Comparison of ENCODE assay signal across 20 mouse cellular contexts in the genomic region with DNA sequence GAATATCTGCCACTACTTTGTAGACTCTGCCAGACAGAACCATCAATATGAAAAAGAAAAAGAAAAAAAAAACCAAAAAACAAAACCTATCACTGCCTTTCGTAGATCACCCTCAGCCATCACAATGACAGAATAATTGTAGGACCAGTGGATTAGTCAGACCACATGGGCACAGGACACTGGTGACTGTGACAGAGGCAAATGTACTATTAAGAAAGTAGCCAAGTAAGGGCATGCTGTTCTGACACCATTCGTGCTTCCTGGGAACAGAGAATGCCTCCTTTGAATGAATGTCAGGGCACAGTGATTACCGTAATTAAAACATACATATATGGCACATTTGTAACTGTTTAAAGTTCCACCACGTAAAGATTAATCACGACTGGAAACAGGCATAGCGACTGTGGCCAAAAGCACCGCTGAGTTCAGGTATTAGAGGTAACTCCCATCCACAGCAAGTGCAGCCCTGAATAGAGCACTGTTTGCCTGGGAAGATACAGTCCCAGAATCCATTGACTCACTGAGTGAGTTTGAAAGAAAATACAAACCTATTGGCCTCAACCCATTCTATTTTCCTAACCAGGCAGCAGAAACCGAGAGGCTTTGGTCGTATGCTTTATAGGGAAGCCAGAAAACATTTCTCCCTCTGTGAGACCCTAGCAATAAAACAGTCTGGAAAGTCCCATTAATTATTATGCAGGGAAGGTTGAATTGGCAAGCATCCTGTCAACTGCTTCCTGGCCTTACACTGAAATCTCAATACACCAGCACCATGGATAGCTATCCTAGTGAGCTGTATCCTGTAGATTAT.
DNase-seq lines count a peak whose midpoint lies in the region; ATAC-seq and TF ChIP-seq lines count a peak whose summit lies in the region.
"Had no signal": no experiment of that assay in that cellular context is flagged by ENCODE, and none has a peak within 500 bp of the region (broad histone marks: within the 10 kb centered on the region; RNA-seq: fewer than 3 reads in every experiment).

No protein-coding gene starts in this region.

- H3K27ac ChIP-seq in hindbrain, embryonic 16.5 days (ENCODE audit: low read depth, low read length), result no peak overlapping the region
- H3K27ac ChIP-seq in hindbrain, embryonic 10.5 days, result no peak overlapping the region
- no peak overlapping the region for H3K27ac ChIP-seq in lung, embryonic 14.5 days (ENCODE audit: low read depth)
- H3K27ac ChIP-seq in lung, postnatal 0 days (ENCODE audit: low read length), result no peak overlapping the region
- H3K27ac ChIP-seq in forebrain, postnatal 0 days (ENCODE audit: low read depth, low read length), result no peak overlapping the region
- H3K27ac ChIP-seq: heart, adult 2 months; layer of hippocampus, adult 2 months; left cerebral cortex, adult 2 months; macrophage had no signal

- no peak for TF ChIP-seq EP300 in lung, postnatal 0 days (IDR thresholded peaks at IDR 0.05)

- WGBS in hindbrain, embryonic 16.5 days, result 59% methylated on average over 9 of the region's 9 CpGs
- 82% methylated on average over 9 of the region's 9 CpGs for whole genome bisulfite sequencing in hindbrain, embryonic 10.5 days
- 73% methylated on average over 9 of the region's 9 CpGs for WGBS in lung, embryonic 14.5 days
- 69% methylated on average over 9 of the region's 9 CpGs for WGBS in lung, postnatal 0 days
- 28% methylated on average over 9 of the region's 9 CpGs for WGBS in forebrain, postnatal 0 days

- ATAC-seq in hindbrain, embryonic 16.5 days, result peak; percentile 84
- ATAC-seq in lung, embryonic 14.5 days (ENCODE audit: insufficient read depth), result no peak
- no peak for ATAC-seq in lung, postnatal 0 days
- ATAC-seq in forebrain, postnatal 0 days, result peak; percentile 36
- no peak for ATAC-seq in frontal cortex, adult (ENCODE audit: low TSS enrichment)
- ATAC-seq: CD4-positive, CD25-positive, alpha-beta regulatory T cell, adult 4 months had no signal

- no peaks in the 10 kb centered on the region for H3K36me3 ChIP-seq in hindbrain, embryonic 16.5 days (ENCODE audit: control insufficient read depth, insufficient read depth, low read length)
- no peaks in the 10 kb centered on the region for H3K36me3 ChIP-seq in hindbrain, embryonic 10.5 days
- H3K36me3 ChIP-seq in lung, embryonic 14.5 days (ENCODE audit: insufficient read depth), result no peaks in the 10 kb centered on the region
- no peaks in the 10 kb centered on the region for H3K36me3 ChIP-seq in lung, postnatal 0 days (ENCODE audit: insufficient read depth, low read length)
- no peaks in the 10 kb centered on the region for H3K36me3 ChIP-seq in forebrain, postnatal 0 days (ENCODE audit: insufficient read depth)

- TF ChIP-seq CTCF in lung, embryonic 14.5 days (IDR thresholded peaks at IDR 0.05; ENCODE audit: low read depth), result no peak
- no peak for TF ChIP-seq CTCF in lung, postnatal 0 days (IDR thresholded peaks at IDR 0.05)
- TF ChIP-seq CTCF in forebrain, postnatal 0 days (IDR thresholded peaks at IDR 0.05; ENCODE audit: low read depth), result no peak

- H3K9me3 ChIP-seq in hindbrain, embryonic 16.5 days (ENCODE audit: control insufficient read depth, low read length), result no peaks in the 10 kb centered on the region
- no peaks in the 10 kb centered on the region for H3K9me3 ChIP-seq in hindbrain, embryonic 10.5 days
- H3K9me3 ChIP-seq in lung, embryonic 14.5 days (ENCODE audit: low read depth, low read length), result no peaks in the 10 kb centered on the region
- H3K9me3 ChIP-seq in lung, postnatal 0 days (ENCODE audit: low read length), result no peaks in the 10 kb centered on the region
- no peaks in the 10 kb centered on the region for H3K9me3 ChIP-seq in forebrain, postnatal 0 days (ENCODE audit: low read length)

- H3K4me1 ChIP-seq in hindbrain, embryonic 16.5 days (ENCODE audit: control insufficient read depth, insufficient read depth, low read depth, low read length), result no peaks in the 10 kb centered on the region
- no peaks in the 10 kb centered on the region for H3K4me1 ChIP-seq in hindbrain, embryonic 10.5 days (replicated peaks)
- no peaks in the 10 kb centered on the region for H3K4me1 ChIP-seq in lung, embryonic 14.5 days (ENCODE audit: insufficient read depth)
- no peaks in the 10 kb centered on the region for H3K4me1 ChIP-seq in lung, postnatal 0 days (ENCODE audit: insufficient read depth, low read depth, low read length)
- H3K4me1 ChIP-seq in forebrain, postnatal 0 days (ENCODE audit: insufficient read depth), result no peaks in the 10 kb centered on the region

- no peaks in the 10 kb centered on the region for H3K27me3 ChIP-seq in hindbrain, embryonic 16.5 days (replicated peaks; ENCODE audit: control insufficient read depth, insufficient read depth, low read length)
- H3K27me3 ChIP-seq in hindbrain, embryonic 10.5 days (ENCODE audit: insufficient read depth, poor library complexity, severe bottlenecking), result no peaks in the 10 kb centered on the region
- H3K27me3 ChIP-seq in lung, embryonic 14.5 days (ENCODE audit: insufficient read depth, low read length), result no peaks in the 10 kb centered on the region
- no peaks in the 10 kb centered on the region for H3K27me3 ChIP-seq in lung, postnatal 0 days (replicated peaks; ENCODE audit: insufficient read depth, low read length)
- H3K27me3 ChIP-seq in forebrain, postnatal 0 days (ENCODE audit: insufficient read depth, low read length), result no peaks in the 10 kb centered on the region

- H3K9ac ChIP-seq in hindbrain, embryonic 16.5 days (ENCODE audit: low read depth, low read length), result no peak overlapping the region
- H3K9ac ChIP-seq in lung, embryonic 14.5 days, result no peak overlapping the region
- H3K9ac ChIP-seq in lung, postnatal 0 days (replicated peaks; ENCODE audit: low read depth), result no peak overlapping the region
- no peak overlapping the region for H3K9ac ChIP-seq in forebrain, postnatal 0 days

- H3K4me2 ChIP-seq in hindbrain, embryonic 16.5 days (ENCODE audit: low read length), result no peak overlapping the region
- H3K4me2 ChIP-seq in lung, embryonic 14.5 days, result no peak overlapping the region
- H3K4me2 ChIP-seq in lung, postnatal 0 days (replicated peaks; ENCODE audit: low read depth, low read length), result no peak overlapping the region
- no peak overlapping the region for H3K4me2 ChIP-seq in forebrain, postnatal 0 days (ENCODE audit: low read depth)

- H3K4me3 ChIP-seq in hindbrain, embryonic 16.5 days (ENCODE audit: low read length), result no peak overlapping the region
- no peak overlapping the region for H3K4me3 ChIP-seq in hindbrain, embryonic 10.5 days
- H3K4me3 ChIP-seq in lung, embryonic 14.5 days (ENCODE audit: low read depth, low read length), result no peak overlapping the region
- no peak overlapping the region for H3K4me3 ChIP-seq in lung, postnatal 0 days (ENCODE audit: low read depth, low read length)
- H3K4me3 ChIP-seq in forebrain, postnatal 0 days (ENCODE audit: low read depth, low read length), result no peak overlapping the region
- H3K4me3 ChIP-seq: heart, adult 2 months; layer of hippocampus, adult 2 months; left cerebral cortex, adult 2 months had no signal

- DNase-seq in hindbrain, embryonic 10.5 days (ENCODE audit: low spot score), result no peak
- peak; percentile 44 for DNase-seq in lung, embryonic 14.5 days
- no peak for DNase-seq in lung, postnatal 0 days (ENCODE audit: low spot score)
- DNase-seq in forebrain, postnatal 0 days, result no peak
- peak; percentile 7 for DNase-seq in mesoderm, embryonic 11.5 days (ENCODE audit: low read depth, low spot score)
- DNase-seq in retina, postnatal 1 day, result no peak
- DNase-seq: adrenal gland, adult 8-10 months; cerebellum, adult 8-10 months; gastrocnemius, postnatal 10 days; heart, adult 2 months; liver; lung, adult 18-20 months; right cerebral cortex, postnatal 14 days; thymus, postnatal 36 days had no signal

Comparison
In these comparisons a context has a peak if more than half of its experiments do, and no peak if none do; other contexts are left out.
1. DNase-seq: peak in lung, embryonic 14.5 days (single experiment) and mesoderm, embryonic 11.5 days (single experiment); none in hindbrain, embryonic 10.5 days (single experiment), lung, postnatal 0 days (single experiment), forebrain, postnatal 0 days (single experiment) and retina, postnatal 1 day (single experiment).
2. ATAC-seq: peak in hindbrain, embryonic 16.5 days (single experiment) and forebrain, postnatal 0 days (single experiment); none in lung, embryonic 14.5 days (single experiment), lung, postnatal 0 days (single experiment) and frontal cortex, adult (single experiment).